Mouse (Mus musculus) heart, embryonic 12.5 days (tissue): ENCODE data around the gene Cfhr1. TPM values are rescaled to one million over a fixed set of nuclear protein-coding genes. Genes with fewer than 3 reads are reported as not detected.

Experiments used
- ATAC-seq: fragments of 200-750 bp; cut with Nextera tagmentation; 2 replicates; pipeline ENCODE4 v1.8.0; 2017; ENCODE audit warnings: moderate TSS enrichment, moderate library complexity; ENCODE audit not compliant: insufficient number of reproducible peaks, low FRiP score
- H3K27ac ChIP-seq: fragments of 300-500 bp; sonication (generic); 2 replicates; pipeline ENCODE4 v1.5.1; 2016; ENCODE audit warnings: mild to moderate bottlenecking, moderate library complexity; ENCODE audit not compliant: poor library complexity, severe bottlenecking
- H3K27me3 ChIP-seq: fragments of 300-500 bp; sonication (generic); replicated peaks from 2 replicates; pipeline ENCODE4 v1.6.1; 2016; ENCODE audit warnings: mild to moderate bottlenecking, moderate library complexity
- H3K36me3 ChIP-seq: fragments of 300-500 bp; sonication (generic); 2 replicates; pipeline ENCODE4 v1.6.1; 2016; ENCODE audit warnings: mild to moderate bottlenecking, moderate library complexity
- H3K4me1 ChIP-seq: fragments of 300-500 bp; sonication (generic); replicated peaks from 2 replicates; pipeline ENCODE4 v1.6.1; 2016; ENCODE audit warnings: mild to moderate bottlenecking
- H3K4me2 ChIP-seq: fragments of 300-500 bp; sonication (generic); 2 replicates; pipeline ENCODE4 v1.6.1; 2016; ENCODE audit warnings: mild to moderate bottlenecking, moderate library complexity
- H3K4me3 ChIP-seq: fragments of 300-500 bp; sonication (generic); 2 replicates; pipeline ENCODE4 v1.5.1; 2016; ENCODE audit warnings: mild to moderate bottlenecking
- H3K9ac ChIP-seq: fragments of 300-500 bp; sonication (generic); 2 replicates; pipeline ENCODE4 v1.6.1; 2016; ENCODE audit warnings: mild to moderate bottlenecking, moderate library complexity
- H3K9me3 ChIP-seq: fragments of 300-500 bp; sonication (generic); replicated peaks from 2 replicates; pipeline ENCODE4 v1.6.1; 2016; ENCODE audit warnings: mild to moderate bottlenecking, moderate library complexity
- WGBS: fragments of 180-500 bp; shearing (Covaris S2); methylation state at CpG from one replicate; pipeline ENCODE4 v1.1.7; 2016; 5-methylcytosine and 5-hydroxymethylcytosine counted together
- polyA plus RNA-seq: library from polyadenylated mRNA; unstranded; fragments of >200 nt; fragmentation: Nextera tagmentation; extraction: Ambion mirVana; gene quantifications from 2 replicates; pipeline ENCODE4 v1.2.1, GENCODE M21; 2016

Gene Cfhr1
- polyA plus RNA-seq, result not detected in 2 replicates

GRCm38 (mm10) chr1:139560024-139560423 lies at the start of gene Cfhr1:
TSS of gene Cfhr1 (minus strand) at chr1:139560272.
- no peak within 1 kb of the TSS for H3K9ac ChIP-seq
- H3K4me1 ChIP-seq, result no peaks in the 10 kb centered on the region
- no peaks in the 10 kb centered on the region for H3K9me3 ChIP-seq
- no peaks in the 10 kb centered on the region for H3K27me3 ChIP-seq
- H3K27ac ChIP-seq, result no peak within 1 kb of the TSS
- no peak within 1 kb of the TSS for H3K4me2 ChIP-seq
- H3K36me3 ChIP-seq, result no peaks in the 10 kb centered on the region
- no peak for ATAC-seq
- 53% methylated on average over 1 of the region's 1 CpGs for WGBS
- no peak within 1 kb of the TSS for H3K4me3 ChIP-seq

- WGBS, result 64% methylated on average over 1 of the region's 1 CpGs
- Histone ChIP-seq H3K4me1 (no peaks in the 10 kb centered on the region), H3K9ac (no peak overlapping the region), H3K4me2 (no peak overlapping the region), H3K4me3 (no peak overlapping the region), H3K9me3 (no peaks in the 10 kb centered on the region), H3K36me3 (no peaks in the 10 kb centered on the region), H3K27me3 (no peaks in the 10 kb centered on the region), H3K27ac (no peak overlapping the region)
- ATAC-seq, result no peak
These were observed 8.8 kb downstream of the Cfhr1 start for GRCm38 (mm10) chr1:139551311-139551710.

- Histone ChIP-seq H3K27ac (no peak overlapping the region), H3K9me3 (no peaks in the 10 kb centered on the region), H3K4me1 (no peaks in the 10 kb centered on the region), H3K4me2 (no peak overlapping the region), H3K9ac (no peak overlapping the region), H3K36me3 (no peaks in the 10 kb centered on the region), H3K27me3 (no peaks in the 10 kb centered on the region), H3K4me3 (no peak overlapping the region)
- 89% methylated on average over 1 of the region's 1 CpGs for WGBS
- no peak for ATAC-seq
These were observed 11.5 kb downstream of the Cfhr1 start for GRCm38 (mm10) chr1:139548536-139548935.

GRCm38 (mm10) chr1:139514556-139514955 lies 45.5 kb downstream of the Cfhr1 start:
- H3K9ac ChIP-seq, result no peak overlapping the region
- no peak overlapping the region for H3K4me2 ChIP-seq
- H3K9me3 ChIP-seq, result no peaks in the 10 kb centered on the region
- no peak for ATAC-seq
- no peak overlapping the region for H3K4me3 ChIP-seq
- no peaks in the 10 kb centered on the region for H3K27me3 ChIP-seq
- no peaks in the 10 kb centered on the region for H3K36me3 ChIP-seq
- no peak overlapping the region for H3K27ac ChIP-seq
- no peaks in the 10 kb centered on the region for H3K4me1 ChIP-seq
- 85% methylated on average over 12 of the region's 12 CpGs for WGBS

GRCm38 (mm10) chr1:139501258-139501752 lies 58.8 kb downstream of the Cfhr1 start, which contains the start of gene F13b:
TSS of gene F13b (plus strand) at chr1:139501702.
- Histone ChIP-seq H3K4me3 (no peak within 1 kb of the TSS), H3K36me3 (no peaks in the 10 kb centered on the region)
- 83% methylated on average over 3 of the region's 3 CpGs for WGBS

GRCm38 (mm10) chr1:139499751-139500150 lies 60.3 kb downstream of the Cfhr1 start:
- peaks cover 8% of the 10 kb centered on the region; the same call in 1 of the 2 replicates for H3K36me3 ChIP-seq
- no peaks in the 10 kb centered on the region for H3K27me3 ChIP-seq
- H3K4me3 ChIP-seq, result no peak overlapping the region
- H3K9ac ChIP-seq, result no peak overlapping the region
- H3K4me2 ChIP-seq, result no peak overlapping the region
- no peak for ATAC-seq
- no peak overlapping the region for H3K27ac ChIP-seq
- no peaks in the 10 kb centered on the region for H3K9me3 ChIP-seq
- no peaks in the 10 kb centered on the region for H3K4me1 ChIP-seq

More at GRCm38 (mm10) chr1:139501258-139501752, 58.8 kb downstream of the Cfhr1 start, which contains the start of gene F13b:
- Histone ChIP-seq H3K4me2 (no peak within 1 kb of the TSS), H3K9me3 (no peaks in the 10 kb centered on the region), H3K4me1 (no peaks in the 10 kb centered on the region), H3K27me3 (no peaks in the 10 kb centered on the region), H3K27ac (no peak within 1 kb of the TSS), H3K9ac (no peak within 1 kb of the TSS)
- no peak for ATAC-seq

Other genes with a start within 250 kb of the Cfhr1 start
- 0.27 and 0.28 TPM in 2 replicates for gene Crb1, start 183.2 kb downstream of the Cfhr1 start, polyA plus RNA-seq
- 12.5 and 12.8 TPM in 2 replicates for gene Zbtb41, start 138.0 kb downstream of the Cfhr1 start, polyA plus RNA-seq
- gene Aspm, start 105.5 kb downstream of the Cfhr1 start, polyA plus RNA-seq, result 18.0 and 18.4 TPM in 2 replicates
- 0.06 TPM in 1 of 2 replicates, not detected in the other for gene F13b, start 58.6 kb downstream of the Cfhr1 start, polyA plus RNA-seq
- not detected in 2 replicates for gene Gm4788, start 221.0 kb upstream of the Cfhr1 start, polyA plus RNA-seq